Mouse (Mus musculus): ENCODE data around the gene Rufy4.

- TF ChIP-seq CTCF (conservative IDR thresholded peaks at IDR 0.05; ENCODE audit: low read length) (no peak), NANOG (IDR thresholded peaks at IDR 0.05; ENCODE audit: borderline replicate concordance, low read length) (no peak)
Observed at GRCm38 (mm10) chr1:74107931-74108618, 17.3 kb upstream of the Rufy4 start.

Measured in E14TG2a.4 (cell line).